Mouse (Mus musculus): ENCODE measurements around the gene Nol12.

Gene Nol12

DNA sequence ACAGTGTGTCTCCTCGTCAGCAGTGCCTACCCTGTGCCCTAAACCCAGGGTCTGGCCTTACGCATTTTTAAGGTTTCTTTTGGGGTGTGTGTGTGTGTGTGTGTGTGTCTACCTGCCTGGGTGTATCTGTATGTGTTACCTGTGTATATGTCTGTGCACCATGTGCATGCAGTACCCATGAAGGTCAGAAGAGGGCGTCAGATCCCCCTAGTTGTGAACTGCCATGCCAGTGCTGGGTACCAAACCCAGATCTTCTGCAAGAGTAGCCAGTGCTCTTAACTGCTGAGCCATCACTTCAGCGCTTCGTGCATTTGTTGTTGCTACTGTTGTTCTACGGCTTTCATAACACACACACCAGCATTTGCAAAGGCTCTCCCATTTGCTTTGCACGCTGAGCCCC is 57.5 kb downstream of the Nol12 start:
- no peak for DNase-seq (ENCODE audit: low read depth)

DNA sequence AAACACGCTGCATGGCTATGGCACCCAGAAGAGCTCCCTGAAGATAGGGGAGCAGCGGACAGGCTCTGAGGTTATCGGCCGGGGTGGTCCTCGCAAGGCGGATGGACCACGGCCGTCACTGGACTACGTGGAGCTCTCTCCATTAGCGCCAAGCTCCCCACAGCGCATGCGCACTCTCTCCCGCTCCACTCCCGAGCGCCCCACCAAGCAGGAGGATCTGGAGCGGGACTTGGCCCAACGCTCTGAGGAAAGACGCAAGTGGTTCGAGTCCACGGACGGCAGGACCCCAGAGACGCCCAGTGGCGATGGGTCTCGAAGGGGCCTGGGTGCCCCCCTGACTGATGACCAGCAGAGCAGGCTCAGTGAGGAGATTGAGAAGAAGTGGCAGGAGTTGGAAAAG is 58.2 kb downstream of the Nol12 start:
- DNase-seq (ENCODE audit: low read depth) = no peak

Data from 416B (cell line).